Comparison of ENCODE assay signal across 19 mouse cellular contexts in the genomic region with DNA sequence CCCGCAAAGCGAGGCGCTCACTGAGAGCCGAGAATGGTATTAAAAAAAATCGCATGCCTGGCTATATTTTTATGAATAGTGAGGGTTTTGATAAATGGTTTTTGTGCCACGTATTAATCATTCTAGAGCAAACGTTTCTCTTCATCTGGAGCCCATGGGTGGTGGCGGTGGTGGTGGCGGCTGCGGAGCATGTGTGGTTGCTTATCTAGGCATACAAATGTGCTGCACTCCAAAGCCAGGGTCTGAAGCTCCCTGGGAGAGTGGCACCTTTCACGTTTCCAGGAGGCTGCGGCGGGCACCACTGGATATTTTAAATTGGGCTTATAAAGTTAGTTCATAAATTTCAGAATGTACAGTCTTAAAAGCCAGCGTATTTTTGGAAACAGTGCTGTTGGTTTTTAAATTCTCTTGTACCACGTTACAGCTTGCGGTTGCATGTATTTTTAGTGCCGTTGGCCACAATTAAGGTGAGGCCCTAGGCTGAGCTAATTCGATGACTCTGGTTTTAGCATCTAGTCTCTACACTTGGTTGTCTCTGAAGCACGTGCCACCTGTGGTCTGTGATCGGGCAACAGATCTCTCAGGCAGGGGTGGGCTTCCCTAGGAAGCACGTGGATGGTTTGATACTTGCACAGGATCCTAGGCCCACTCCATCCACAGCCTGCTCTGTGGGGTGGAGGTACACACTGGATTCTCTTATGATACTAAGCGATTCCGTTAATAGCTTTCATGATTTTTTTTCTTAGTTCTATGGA.
DNase-seq lines count a peak whose midpoint lies in the region; ATAC-seq lines count a peak whose summit lies in the region.
"Had no signal": no experiment of that assay in that cellular context is flagged by ENCODE, and none has a peak within 500 bp of the region (broad histone marks: within the 10 kb centered on the region; RNA-seq: fewer than 3 reads in every experiment).

No protein-coding gene starts in this region.

- DNase-seq in frontal cortex, postnatal 25 days (ENCODE audit: low spot score in 2 of 2): no peak
- peak; percentile 69 for DNase-seq in MEL-GATA-1-ER (ENCODE audit: extremely low read depth, low read depth)
- DNase-seq in liver: peak; percentile 72
- no peak for DNase-seq in heart, adult 8-10 months (ENCODE audit: low spot score)
- no peak for DNase-seq in kidney, postnatal 4 days
- DNase-seq: adrenal gland, postnatal 25 days; cerebellum, postnatal 25 days; gastrocnemius, postnatal 36 days; heart, postnatal 36 days; kidney, adult 18-20 months; kidney, postnatal 14 days; lung, adult 18-20 months; right cerebral cortex, postnatal 25 days; thymus, adult 18-20 months had no signal

- ATAC-seq in frontal cortex, adult (ENCODE audit: low TSS enrichment): 0 out of 2 replicates have a peak, but pooled peaks have one; percentile 11
- ATAC-seq in megakaryocyte progenitor cell, adult 5-6 weeks (replicated peaks; ENCODE audit: poor library complexity): peak; percentile 93
- no peak for ATAC-seq in CD4-positive, CD25-positive, alpha-beta regulatory T cell, adult 4 months
- ATAC-seq: activated CD4-positive, CD25-positive, alpha-beta regulatory T cell, adult 4 months; Patski had no signal

Comparison
In these comparisons a context has a peak if more than half of its experiments do, and no peak if none do; other contexts are left out.
1. DNase-seq: peak in MEL-GATA-1-ER (single experiment) and liver (single experiment); none in frontal cortex, postnatal 25 days (0 of 2), heart, adult 8-10 months (single experiment) and kidney, postnatal 4 days (0 of 2).